Mouse (Mus musculus): ENCODE data around the gene Alkbh5. TPM values are rescaled to one million over a fixed set of nuclear protein-coding genes. Genes with fewer than 3 reads are reported as not detected.
"Not testable (repeated sequence)": the region's sequence is repeated elsewhere in the genome, so short reads cannot be mapped to it uniquely, and the experiment has no call there.

The Alkbh5 gene
- polyA plus RNA-seq, 1 experiment from 2014 or later, result 31.9 TPM

DNA sequence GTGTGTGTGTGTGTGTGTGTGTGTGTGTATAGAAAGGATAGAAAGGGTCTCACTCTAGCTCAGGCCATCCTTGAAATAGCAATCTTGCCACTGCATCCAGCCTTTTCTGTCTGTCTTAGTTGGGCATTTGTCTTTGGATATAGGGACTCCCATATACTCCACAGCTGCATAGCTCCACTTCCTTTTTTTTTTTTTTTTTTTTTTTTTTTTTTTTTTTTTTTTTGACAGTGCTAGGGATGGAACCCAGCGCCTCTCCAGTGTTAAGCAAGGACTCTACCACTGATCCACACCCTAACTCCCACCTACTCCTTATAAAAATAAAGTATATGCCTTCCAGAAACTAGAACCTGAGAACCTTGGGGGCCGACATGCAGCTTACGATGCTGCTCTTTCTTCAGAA lies 21.5 kb downstream of the Alkbh5 start:
- no peak for DNase-seq (ENCODE audit: low spot score)
- no peaks in the 10 kb centered on the region for H3K9me3 ChIP-seq
- no peak overlapping the region for H3K4me3 ChIP-seq
- no peaks in the 10 kb centered on the region for H3K27me3 ChIP-seq (ENCODE audit: insufficient read depth, poor library complexity, severe bottlenecking)
- no peak overlapping the region for H3K27ac ChIP-seq
- H3K36me3 ChIP-seq, result peaks cover 68% of the 10 kb centered on the region
- no peaks in the 10 kb centered on the region for H3K4me1 ChIP-seq (replicated peaks)
- 93% methylated on average over 3 of the region's 3 CpGs for WGBS

DNA sequence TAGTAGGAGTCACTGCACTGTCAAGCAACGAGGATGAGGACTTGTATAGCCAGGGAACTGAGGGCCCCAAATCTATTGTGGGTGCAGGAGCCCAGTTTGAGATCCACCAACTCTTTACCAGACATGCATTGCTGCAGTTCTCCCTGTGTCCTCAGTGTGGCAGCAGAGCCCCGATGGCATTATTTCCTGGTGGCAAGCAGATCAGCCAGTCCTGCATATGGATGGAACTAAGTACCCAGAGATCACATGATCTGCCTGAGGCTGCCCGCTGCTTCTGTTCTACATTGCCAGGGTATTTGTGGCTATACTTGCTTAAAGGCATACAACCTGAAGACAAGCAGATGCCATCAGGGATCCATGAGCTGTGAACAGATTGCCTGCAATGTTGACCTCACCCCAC lies 23.2 kb downstream of the Alkbh5 start:
- WGBS, result 16% methylated on average over 3 of the region's 3 CpGs
- peak; percentile 68 for DNase-seq (ENCODE audit: low spot score)
- Histone ChIP-seq H3K36me3 (peaks cover 51% of the 10 kb centered on the region), H3K4me1 (replicated peaks) (no peaks in the 10 kb centered on the region), H3K27ac (no peak overlapping the region), H3K4me3 (no peak overlapping the region), H3K27me3 (ENCODE audit: insufficient read depth, poor library complexity, severe bottlenecking) (no peaks in the 10 kb centered on the region), H3K9me3 (no peaks in the 10 kb centered on the region)

DNA sequence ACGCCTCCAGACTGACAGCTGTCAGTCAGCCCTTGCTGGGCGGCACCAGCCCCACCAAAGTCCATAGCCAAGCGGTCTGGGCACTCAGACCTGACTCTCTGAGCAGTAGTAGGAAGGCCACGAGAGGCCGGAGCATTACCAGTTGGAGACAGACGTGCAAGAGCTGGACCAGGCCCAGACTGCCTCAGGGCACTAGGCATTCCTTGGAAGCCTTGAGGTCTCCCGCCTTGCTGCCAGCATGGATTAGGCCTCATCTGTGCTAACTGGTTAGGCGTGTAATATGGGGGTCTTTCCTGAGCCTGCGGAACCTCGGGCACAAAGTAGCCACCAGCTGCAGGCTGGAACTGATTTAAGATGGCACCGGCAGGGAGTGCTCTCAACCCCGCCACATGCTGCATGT lies 37.8 kb downstream of the Alkbh5 start:
- H3K4me1 ChIP-seq (replicated peaks); H3K9me3 ChIP-seq; H3K36me3 ChIP-seq; DNase-seq (ENCODE audit: low spot score); H3K27me3 ChIP-seq (ENCODE audit: insufficient read depth, poor library complexity, severe bottlenecking); H3K4me3 ChIP-seq; H3K27ac ChIP-seq: not testable (repeated sequence)
- WGBS, result 78% methylated on average over 12 of the region's 12 CpGs

Other genes starting within 250 kb of the Alkbh5 start
- gene Tom1l2, start 183.5 kb upstream of the Alkbh5 start, polyA plus RNA-seq (2016; fragmentation: Nextera tagmentation; extraction: Ambion mirVana), result 21.6 and 30.7 TPM in 2 replicates
- gene Drc3, start 183.1 kb upstream of the Alkbh5 start, polyA plus RNA-seq (2016; fragmentation: Nextera tagmentation; extraction: Ambion mirVana), result 2.8 and 6.0 TPM in 2 replicates
- gene Gid4, start 119.2 kb upstream of the Alkbh5 start, polyA plus RNA-seq (2016; fragmentation: Nextera tagmentation; extraction: Ambion mirVana), result 26.6 and 30.0 TPM in 2 replicates
- gene Atpaf2, start 117.9 kb upstream of the Alkbh5 start, polyA plus RNA-seq (2016; fragmentation: Nextera tagmentation; extraction: Ambion mirVana), result 43.0 and 51.9 TPM in 2 replicates
- 131 TPM in 2 replicates for gene Drg2, start 81.8 kb upstream of the Alkbh5 start, polyA plus RNA-seq (2016; fragmentation: Nextera tagmentation; extraction: Ambion mirVana)
- 0.16 and 0.36 TPM in 2 replicates for gene Myo15, start 67.0 kb upstream of the Alkbh5 start, polyA plus RNA-seq (2016; fragmentation: Nextera tagmentation; extraction: Ambion mirVana)
- gene Llgl1, start 163.3 kb downstream of the Alkbh5 start, polyA plus RNA-seq (2016; fragmentation: Nextera tagmentation; extraction: Ambion mirVana), result 144 and 152 TPM in 2 replicates
- gene Flii, start 190.9 kb downstream of the Alkbh5 start, polyA plus RNA-seq (2016; fragmentation: Nextera tagmentation; extraction: Ambion mirVana), result 80.0 and 81.7 TPM in 2 replicates
- gene Mief2, start 192.0 kb downstream of the Alkbh5 start, polyA plus RNA-seq (2016; fragmentation: Nextera tagmentation; extraction: Ambion mirVana), result 14.8 and 16.9 TPM in 2 replicates
- gene Top3a, start 241.0 kb downstream of the Alkbh5 start, polyA plus RNA-seq (2016; fragmentation: Nextera tagmentation; extraction: Ambion mirVana), result 17.8 and 24.3 TPM in 2 replicates
- 6.9 and 8.4 TPM in 2 replicates for gene Smcr8, start 241.1 kb downstream of the Alkbh5 start, polyA plus RNA-seq (2016; fragmentation: Nextera tagmentation; extraction: Ambion mirVana)

Measured in hindbrain, embryonic 10.5 days (tissue).